Mouse (Mus musculus) embryonic facial prominence, embryonic 11.5 days (tissue): ENCODE data around the gene Hspa1b. TPM values are rescaled to one million over a fixed set of nuclear protein-coding genes. Genes with fewer than 3 reads are reported as not detected.

ENCODE experiments used
- ATAC-seq: fragments of 200-750 bp; cut with Nextera tagmentation; replicated peaks from 2 replicates; pipeline ENCODE4 v1.8.0; 2017; ENCODE audit warnings: low read depth; ENCODE audit not compliant: insufficient number of reproducible peaks, low FRiP score, low TSS enrichment
- DNase-seq: peaks from one replicate; pipeline ENCODE4 v3.0.0-alpha.2; 2015; ENCODE audit warnings: low spot score
- H3K27ac ChIP-seq: fragments of 300-500 bp; sonication (generic); replicated peaks from 2 replicates; pipeline ENCODE4 v1.5.1; 2014; ENCODE audit warnings: mild to moderate bottlenecking, low read depth, low read length, control low read depth
- H3K27me3 ChIP-seq: fragments of 300-500 bp; sonication (generic); 2 replicates; pipeline ENCODE4 v1.6.1; 2014; ENCODE audit warnings: mild to moderate bottlenecking, low read length, moderate library complexity, mixed read lengths; ENCODE audit not compliant: control insufficient read depth, insufficient read depth
- H3K36me3 ChIP-seq: fragments of 300-500 bp; sonication (generic); replicated peaks from 2 replicates; pipeline ENCODE4 v1.6.1; 2014; ENCODE audit warnings: low read depth, mild to moderate bottlenecking, low read length, moderate library complexity, mixed read lengths; ENCODE audit not compliant: control insufficient read depth, insufficient read depth
- H3K4me1 ChIP-seq: fragments of 300-500 bp; sonication (generic); 2 replicates; pipeline ENCODE4 v1.6.1; 2014; ENCODE audit warnings: low read length, mixed read lengths; ENCODE audit not compliant: control insufficient read depth, insufficient read depth
- H3K4me2 ChIP-seq: fragments of 300-500 bp; sonication (generic); 2 replicates; pipeline ENCODE4 v1.6.1; 2014; ENCODE audit warnings: low read depth, mild to moderate bottlenecking, control low read depth, low read length, moderate library complexity
- H3K4me3 ChIP-seq: fragments of 300-500 bp; sonication (generic); 2 replicates; pipeline ENCODE4 v1.5.1; 2014; ENCODE audit warnings: low read depth, low read length, control low read depth
- H3K9ac ChIP-seq: fragments of 300-500 bp; sonication (generic); replicated peaks from 2 replicates; pipeline ENCODE4 v1.6.1; 2014; ENCODE audit warnings: mild to moderate bottlenecking, control low read depth, low read length
- H3K9me3 ChIP-seq: fragments of 300-500 bp; sonication (generic); replicated peaks from 2 replicates; pipeline ENCODE4 v1.6.1; 2016; ENCODE audit warnings: mild to moderate bottlenecking, low read length, inconsistent platforms, mixed read lengths; ENCODE audit not compliant: control insufficient read depth
- WGBS: fragments of 180-500 bp; shearing (Covaris S2); extraction: QIAGEN DNeasy Blood & Tissue Kit; methylation state at CpG from one replicate; pipeline ENCODE4 v1.1.7; 2014; 5-methylcytosine and 5-hydroxymethylcytosine counted together
- polyA plus RNA-seq: library from polyadenylated mRNA; unstranded; fragments of >200 nt; fragmentation: Nextera tagmentation; extraction: Ambion mirVana; gene quantifications from 2 replicates; pipeline ENCODE4 v1.2.1, GENCODE M21; 2014

Hspa1b gene
- polyA plus RNA-seq, 1 experiment from 2014 or later: 0.21 TPM

GRCm38 (mm10) chr17:34956340-34956739 is 2.7 kb downstream of the Hspa1b start:
- Histone ChIP-seq H3K27me3 (no peaks in the 10 kb centered on the region), H3K4me3 (no peak overlapping the region), H3K27ac (no peak overlapping the region), H3K9me3 (no peaks in the 10 kb centered on the region), H3K4me1 (no peaks in the 10 kb centered on the region), H3K36me3 (no peaks in the 10 kb centered on the region), H3K9ac (no peak overlapping the region), H3K4me2 (no peak overlapping the region)
- DNase-seq (no peak), ATAC-seq (no peak)
- 32% methylated on average over 1 of the region's 1 CpGs for WGBS

GRCm38 (mm10) chr17:34955884-34956283 is 3.2 kb downstream of the Hspa1b start:
- Histone ChIP-seq H3K27ac (no peak overlapping the region), H3K9ac (no peak overlapping the region), H3K9me3 (no peaks in the 10 kb centered on the region), H3K4me2 (no peak overlapping the region), H3K4me3 (no peak overlapping the region), H3K36me3 (no peaks in the 10 kb centered on the region; the same call in 1 of the 2 replicates), H3K4me1 (no peaks in the 10 kb centered on the region), H3K27me3 (no peaks in the 10 kb centered on the region)
- 77% methylated on average over 3 of the region's 3 CpGs for WGBS
- DNase-seq: no peak
- ATAC-seq: no peak

- peaks cover 9% of the 10 kb centered on the region for H3K36me3 ChIP-seq
- H3K4me3 ChIP-seq: no peak overlapping the region
- DNase-seq (no peak), ATAC-seq (no peak)
- H3K9me3 ChIP-seq: no peaks in the 10 kb centered on the region
- H3K27ac ChIP-seq: no peak overlapping the region
- 54% methylated on average over 4 of the region's 4 CpGs for WGBS
- H3K4me1 ChIP-seq: peaks cover 4% of the 10 kb centered on the region; the same call in 1 of the 2 replicates
- no peak overlapping the region for H3K4me2 ChIP-seq
- no peak overlapping the region for H3K9ac ChIP-seq
- no peaks in the 10 kb centered on the region for H3K27me3 ChIP-seq
Observed at GRCm38 (mm10) chr17:34954831-34955230, 4.2 kb downstream of the Hspa1b start.

- 84% methylated on average over 4 of the region's 4 CpGs for WGBS
- DNase-seq: no peak
Observed at GRCm38 (mm10) chr17:34953904-34954303, 5.1 kb downstream of the Hspa1b start.

GRCm38 (mm10) chr17:34953258-34953657 is 5.8 kb downstream of the Hspa1b start:
- Histone ChIP-seq H3K27ac (no peak overlapping the region), H3K4me2 (no peak overlapping the region), H3K9ac (no peak overlapping the region), H3K9me3 (no peaks in the 10 kb centered on the region), H3K4me1 (peaks cover 4% of the 10 kb centered on the region; the same call in 1 of the 2 replicates), H3K4me3 (no peak overlapping the region), H3K36me3 (peaks cover 12% of the 10 kb centered on the region), H3K27me3 (no peaks in the 10 kb centered on the region)
- DNase-seq (no peak), ATAC-seq (no peak)
- 92% methylated on average over 3 of the region's 3 CpGs for WGBS

More at GRCm38 (mm10) chr17:34953904-34954303, 5.1 kb downstream of the Hspa1b start:
- ATAC-seq: no peak
- H3K27ac ChIP-seq: no peak overlapping the region
- H3K36me3 ChIP-seq: peaks cover 12% of the 10 kb centered on the region
- no peaks in the 10 kb centered on the region for H3K27me3 ChIP-seq
- no peak overlapping the region for H3K4me3 ChIP-seq
- H3K9ac ChIP-seq: no peak overlapping the region
- peaks cover 4% of the 10 kb centered on the region; the same call in 1 of the 2 replicates for H3K4me1 ChIP-seq
- H3K9me3 ChIP-seq: no peaks in the 10 kb centered on the region
- no peak overlapping the region for H3K4me2 ChIP-seq

GRCm38 (mm10) chr17:34952378-34953040 is 6.5 kb downstream of the Hspa1b start:
- Histone ChIP-seq H3K27ac (peak overlapping the region; percentile 93), H3K36me3 (peaks cover 12% of the 10 kb centered on the region), H3K4me3 (peak overlapping the region; percentile 97), H3K4me2 (peak overlapping the region; percentile 19), H3K27me3 (no peaks in the 10 kb centered on the region), H3K9ac (peak overlapping the region; percentile 99), H3K4me1 (peaks cover 4% of the 10 kb centered on the region; the same call in 1 of the 2 replicates), H3K9me3 (no peaks in the 10 kb centered on the region)
- peak; percentile 84 for DNase-seq
- WGBS: under 1% methylated on average over 23 of the region's 23 CpGs
- ATAC-seq: peak; percentile 86

GRCm38 (mm10) chr17:34951636-34952377 is 7.2 kb downstream of the Hspa1b start:
- Histone ChIP-seq H3K9ac (peak overlapping the region; percentile 99), H3K4me3 (peak overlapping the region; percentile 97), H3K4me2 (peak overlapping the region; percentile 42), H3K9me3 (no peaks in the 10 kb centered on the region), H3K27me3 (no peaks in the 10 kb centered on the region), H3K4me1 (peaks cover 4% of the 10 kb centered on the region; the same call in 1 of the 2 replicates), H3K36me3 (peaks cover 12% of the 10 kb centered on the region), H3K27ac (peak overlapping the region; percentile 93)
- ATAC-seq (peak; percentile 41; the same call in 1 of the 2 replicates), DNase-seq (no peak)
- under 1% methylated on average over 29 of the region's 29 CpGs for WGBS
